Mouse (Mus musculus) embryonic facial prominence, embryonic 10.5 days (tissue): ENCODE measurements around the gene Cmtm2a. TPM values are rescaled to one million over a fixed set of nuclear protein-coding genes. Genes with fewer than 3 reads are reported as not detected.
"Not testable (repeated sequence)": the region's sequence is repeated elsewhere in the genome, so short reads cannot be mapped to it uniquely, and the experiment has no call there.

Experiments
- DNase-seq: peaks from one replicate; pipeline ENCODE4 v3.0.0-alpha.2; 2017; ENCODE audit warnings: low spot score
- H3K27ac ChIP-seq: fragments of 300-500 bp; sonication (generic); replicated peaks from 2 replicates; pipeline ENCODE4 v1.5.1; 2016; ENCODE audit warnings: mild to moderate bottlenecking
- H3K27me3 ChIP-seq: fragments of 300-500 bp; sonication (generic); replicated peaks from 2 replicates; pipeline ENCODE4 v1.6.1; 2016; ENCODE audit warnings: low read depth, mild to moderate bottlenecking; ENCODE audit not compliant: poor library complexity, severe bottlenecking
- H3K36me3 ChIP-seq: fragments of 300-500 bp; sonication (generic); replicated peaks from 2 replicates; pipeline ENCODE4 v1.6.1; 2016; ENCODE audit warnings: mild to moderate bottlenecking, moderate library complexity
- H3K4me1 ChIP-seq: fragments of 300-500 bp; sonication (generic); 2 replicates; pipeline ENCODE4 v1.6.1; 2016
- H3K4me3 ChIP-seq: fragments of 300-500 bp; sonication (generic); 2 replicates; pipeline ENCODE4 v1.5.1; 2016; ENCODE audit warnings: mild to moderate bottlenecking, moderate library complexity
- H3K9me3 ChIP-seq: fragments of 300-500 bp; sonication (generic); 2 replicates; pipeline ENCODE4 v1.6.1; 2016; ENCODE audit warnings: mild to moderate bottlenecking
- WGBS: fragments of 180-500 bp; shearing (Covaris S2); methylation state at CpG from one replicate; pipeline ENCODE4 v1.1.7; 2016; 5-methylcytosine and 5-hydroxymethylcytosine counted together
- polyA plus RNA-seq: library from polyadenylated mRNA; unstranded; fragments of >200 nt; fragmentation: Nextera tagmentation; extraction: Ambion mirVana; gene quantifications from 2 replicates; pipeline ENCODE4 v1.2.1, GENCODE M21; 2016

Cmtm2a gene
- polyA plus RNA-seq, 1 experiment from 2014 or later: not detected

DNA sequence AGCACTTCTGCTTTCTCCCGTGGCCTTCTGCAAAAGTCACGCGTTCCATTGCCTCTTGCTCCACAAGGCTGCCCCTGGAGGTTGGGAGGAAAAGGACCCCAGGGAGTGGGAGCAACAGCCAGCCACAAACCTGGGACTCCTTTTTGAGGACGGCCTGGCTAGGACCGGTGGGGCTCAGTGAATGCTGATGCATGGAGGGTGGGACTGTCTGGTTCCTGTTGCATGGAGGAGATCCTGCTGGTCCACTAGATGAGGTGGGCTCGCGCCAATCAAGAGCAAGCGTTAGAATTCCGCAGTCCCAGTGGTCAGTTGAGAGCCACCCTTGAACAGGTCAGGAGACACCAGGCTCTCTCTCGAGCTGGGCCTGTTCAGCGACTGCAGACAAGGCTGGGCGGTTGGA lies 28.9 kb upstream of the Cmtm2a start, which contains the start of gene Cmtm2b:
TSS of gene Cmtm2b (plus strand) at position 301 of the 400 bp plus-strand sequence.
- not testable (repeated sequence) for H3K4me3 ChIP-seq, H3K27me3 ChIP-seq, DNase-seq, H3K27ac ChIP-seq, H3K4me1 ChIP-seq, H3K36me3 ChIP-seq, H3K9me3 ChIP-seq
- 86% methylated on average over 12 of the region's 12 CpGs for WGBS

DNA sequence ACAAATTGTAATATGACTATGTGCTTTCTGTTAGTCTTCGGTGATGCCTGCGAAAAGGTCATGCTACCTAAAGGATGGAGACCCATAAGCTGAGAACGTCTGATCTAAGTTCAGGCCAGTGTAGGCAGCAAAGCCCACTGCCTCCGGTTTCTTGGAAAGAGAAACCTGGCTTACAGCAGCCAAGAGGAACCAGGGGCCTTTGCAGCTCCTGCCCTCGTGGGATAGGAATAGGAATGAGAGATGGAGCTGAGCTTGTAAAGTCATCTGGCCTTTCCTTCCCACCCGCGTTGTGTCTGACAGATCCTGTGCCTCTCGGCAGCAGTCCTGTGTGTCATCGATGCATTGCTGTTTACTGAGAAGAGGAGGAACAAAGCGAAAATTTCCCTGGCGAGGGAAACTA lies 28.3 kb upstream of the Cmtm2a start, which contains the start of gene Gm11020:
TSS of gene Gm11020 (plus strand) at position 301 of the 400 bp plus-strand sequence.
- not testable (repeated sequence) for H3K9me3 ChIP-seq, DNase-seq
- 82% methylated on average over 11 of the region's 11 CpGs for WGBS

DNA sequence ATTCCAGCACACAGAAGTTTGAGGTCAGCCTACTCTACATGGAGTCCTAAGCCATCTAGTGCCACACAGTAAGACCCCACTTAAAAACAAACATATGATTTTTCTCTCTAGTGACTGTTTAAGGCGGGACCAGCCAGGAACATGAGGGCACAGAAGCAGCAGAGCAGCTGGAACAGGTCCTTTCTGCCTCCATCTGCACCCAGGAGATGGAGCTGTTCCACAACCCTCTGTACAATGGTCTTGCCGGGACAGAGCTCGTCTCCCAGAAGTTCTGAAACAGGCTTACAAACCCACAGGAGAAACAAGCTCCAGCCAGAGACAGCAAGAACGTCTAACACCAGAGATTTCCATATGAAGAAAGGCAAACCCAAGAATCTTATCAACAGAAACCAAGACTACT lies 20.3 kb upstream of the Cmtm2a start:
- Histone ChIP-seq H3K36me3 (no peaks in the 10 kb centered on the region), H3K4me1 (no peaks in the 10 kb centered on the region), H3K9me3 (no peaks in the 10 kb centered on the region), H3K27ac (no peak overlapping the region), H3K27me3 (no peaks in the 10 kb centered on the region), H3K4me3 (no peak overlapping the region)
- DNase-seq: no peak
- WGBS: 79% methylated on average over 4 of the region's 4 CpGs

More for the DNA sequence above, 28.3 kb upstream of the Cmtm2a start, which contains the start of gene Gm11020:
- not testable (repeated sequence) for H3K4me1 ChIP-seq, H3K27me3 ChIP-seq, H3K27ac ChIP-seq, H3K4me3 ChIP-seq, H3K36me3 ChIP-seq

GRCm38 (mm10) chr8:104312023-104312422 lies 19.0 kb upstream of the Cmtm2a start:
- 90% methylated on average over 3 of the region's 3 CpGs for WGBS
- H3K4me3 ChIP-seq, DNase-seq, H3K4me1 ChIP-seq, H3K9me3 ChIP-seq, H3K36me3 ChIP-seq, H3K27ac ChIP-seq, H3K27me3 ChIP-seq: not testable (repeated sequence)

GRCm38 (mm10) chr8:104309441-104310155 lies 16.6 kb upstream of the Cmtm2a start, which contains the start of the genes Gm45711 and Cmtm1:
Gene Gm45711, minus strand, starts transcription at chr8:104310081.
Gene Cmtm1, minus strand, starts transcription at chr8:104310145.
- not testable (repeated sequence) for H3K27ac ChIP-seq, DNase-seq, H3K4me1 ChIP-seq, H3K27me3 ChIP-seq, H3K9me3 ChIP-seq, H3K36me3 ChIP-seq, H3K4me3 ChIP-seq
- WGBS: 90% methylated on average over 36 of the region's 36 CpGs

DNA sequence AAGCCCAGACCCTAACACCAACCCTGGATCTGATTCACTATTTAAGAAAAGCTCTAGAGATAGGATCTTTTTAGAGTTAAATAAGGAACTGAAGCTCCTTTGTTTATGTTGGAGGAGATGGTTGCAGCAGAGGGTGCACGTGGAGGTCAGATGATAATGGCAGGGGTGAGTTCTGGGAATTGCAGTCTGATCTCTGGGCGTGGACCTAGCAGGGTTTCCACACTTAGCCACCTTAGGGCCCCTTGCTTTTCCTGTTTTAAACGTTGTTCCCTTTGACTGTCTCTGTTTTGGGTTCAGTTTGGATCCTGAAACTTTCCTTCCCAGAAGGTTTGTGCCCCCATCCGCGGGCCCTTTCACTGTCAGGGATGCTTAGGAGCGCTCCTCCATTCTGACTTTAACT lies 15.4 kb upstream of the Cmtm2a start:
- not testable (repeated sequence) for H3K9me3 ChIP-seq, DNase-seq, H3K27me3 ChIP-seq, H3K4me3 ChIP-seq, H3K27ac ChIP-seq, H3K36me3 ChIP-seq, H3K4me1 ChIP-seq
- 56% methylated on average over 6 of the region's 6 CpGs for WGBS

DNA sequence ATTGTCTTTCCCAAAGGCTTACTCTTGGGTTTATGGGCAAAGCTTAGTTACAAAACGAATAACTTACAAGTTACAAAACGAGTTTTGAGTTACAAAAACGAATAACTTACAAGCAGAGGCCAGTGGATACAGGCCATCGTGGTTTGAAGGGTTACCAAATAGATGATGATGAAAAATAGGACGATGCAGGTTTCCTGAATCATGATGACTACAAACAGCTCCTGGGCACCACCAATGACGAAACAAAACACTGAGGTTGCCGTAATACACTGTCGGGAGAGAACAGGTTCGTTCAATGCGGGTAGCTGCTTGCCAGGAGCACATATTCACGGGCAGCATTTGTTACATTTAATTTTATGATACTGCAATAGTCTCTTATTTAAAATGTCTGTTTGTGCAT lies 12.0 kb upstream of the Cmtm2a start:
- no peak overlapping the region for H3K27ac ChIP-seq
- WGBS: 88% methylated on average over 11 of the region's 11 CpGs
- no peak overlapping the region for H3K4me3 ChIP-seq
- no peaks in the 10 kb centered on the region for H3K36me3 ChIP-seq
- H3K4me1 ChIP-seq: peaks cover 13% of the 10 kb centered on the region
- H3K9me3 ChIP-seq: no peaks in the 10 kb centered on the region
- DNase-seq: no peak
- H3K27me3 ChIP-seq: no peaks in the 10 kb centered on the region

- H3K36me3 ChIP-seq, H3K27me3 ChIP-seq, H3K9me3 ChIP-seq, H3K4me3 ChIP-seq, H3K27ac ChIP-seq, DNase-seq: not testable (repeated sequence)
- peaks cover 13% of the 10 kb centered on the region for H3K4me1 ChIP-seq
- WGBS: 87% methylated on average over 4 of the region's 4 CpGs
These were observed 9.6 kb upstream of the Cmtm2a start for GRCm38 (mm10) chr8:104302536-104302935.

DNA sequence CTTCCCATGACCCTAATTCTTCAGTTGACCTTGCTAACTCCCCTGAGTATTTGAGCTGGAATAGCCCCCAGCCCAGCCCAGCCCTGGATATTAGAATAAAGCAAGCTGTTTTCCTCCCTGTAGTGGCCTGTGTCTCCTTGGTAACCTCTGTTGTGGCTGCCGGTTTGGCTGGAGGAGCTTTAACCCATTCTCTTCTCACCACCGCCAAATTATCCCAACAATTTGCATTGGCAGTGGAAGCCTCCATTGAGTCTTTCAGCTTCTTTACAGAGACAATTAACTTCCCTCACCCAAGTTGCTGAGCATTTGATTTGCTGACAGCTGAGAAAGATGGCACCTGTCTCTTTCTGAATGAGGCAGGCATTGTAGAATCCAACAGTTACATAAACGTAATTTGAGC lies 8.6 kb upstream of the Cmtm2a start:
- not testable (repeated sequence) for H3K36me3 ChIP-seq, H3K27me3 ChIP-seq, H3K9me3 ChIP-seq, H3K4me3 ChIP-seq, H3K27ac ChIP-seq
- WGBS: 14% methylated on average over 3 of the region's 3 CpGs
- DNase-seq: peak; percentile 37
- H3K4me1 ChIP-seq: peaks cover 16% of the 10 kb centered on the region

- Histone ChIP-seq H3K4me1 (peaks cover 3% of the 10 kb centered on the region; the same call in 1 of the 2 replicates), H3K27me3 (no peaks in the 10 kb centered on the region), H3K27ac (no peak overlapping the region), H3K4me3 (no peak overlapping the region), H3K36me3 (no peaks in the 10 kb centered on the region), H3K9me3 (no peaks in the 10 kb centered on the region)
- WGBS: 90% methylated on average over 1 of the region's 1 CpGs
- DNase-seq: no peak
These were observed 1.4 kb upstream of the Cmtm2a start for GRCm38 (mm10) chr8:104294396-104294795.

GRCm38 (mm10) chr8:104268937-104269440 lies 24.0 kb downstream of the Cmtm2a start:
- Histone ChIP-seq H3K27ac (no peak overlapping the region), H3K9me3 (no peaks in the 10 kb centered on the region), H3K27me3 (no peaks in the 10 kb centered on the region), H3K36me3 (peaks cover 14% of the 10 kb centered on the region), H3K4me1 (no peaks in the 10 kb centered on the region), H3K4me3 (no peak overlapping the region)
- DNase-seq: no peak
- whole genome bisulfite sequencing: 88% methylated on average over 6 of the region's 6 CpGs

DNA sequence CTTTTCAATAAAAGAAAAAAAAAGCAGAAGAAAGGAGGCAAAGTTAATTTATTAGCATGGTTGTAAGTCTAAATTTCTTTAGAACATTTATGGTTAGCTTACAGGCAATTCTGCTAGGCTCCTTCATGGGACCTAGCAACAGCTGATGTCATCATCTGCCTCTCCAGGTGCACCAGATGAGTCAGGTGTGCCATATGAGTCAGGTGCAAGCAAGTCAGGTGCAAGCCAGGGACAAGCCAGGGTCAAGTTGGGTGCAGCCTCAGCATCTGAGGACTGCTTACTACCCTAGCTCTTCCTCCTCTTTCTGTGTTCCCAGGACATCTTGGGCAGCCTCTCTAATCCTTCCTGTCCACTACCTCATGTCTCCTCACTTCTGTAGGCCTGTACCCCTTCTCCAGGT lies 24.6 kb downstream of the Cmtm2a start:
- Histone ChIP-seq H3K27me3 (no peaks in the 10 kb centered on the region), H3K4me1 (no peaks in the 10 kb centered on the region), H3K27ac (no peak overlapping the region), H3K4me3 (no peak overlapping the region), H3K36me3 (peaks cover 20% of the 10 kb centered on the region), H3K9me3 (no peaks in the 10 kb centered on the region)
- DNase-seq: no peak

DNA sequence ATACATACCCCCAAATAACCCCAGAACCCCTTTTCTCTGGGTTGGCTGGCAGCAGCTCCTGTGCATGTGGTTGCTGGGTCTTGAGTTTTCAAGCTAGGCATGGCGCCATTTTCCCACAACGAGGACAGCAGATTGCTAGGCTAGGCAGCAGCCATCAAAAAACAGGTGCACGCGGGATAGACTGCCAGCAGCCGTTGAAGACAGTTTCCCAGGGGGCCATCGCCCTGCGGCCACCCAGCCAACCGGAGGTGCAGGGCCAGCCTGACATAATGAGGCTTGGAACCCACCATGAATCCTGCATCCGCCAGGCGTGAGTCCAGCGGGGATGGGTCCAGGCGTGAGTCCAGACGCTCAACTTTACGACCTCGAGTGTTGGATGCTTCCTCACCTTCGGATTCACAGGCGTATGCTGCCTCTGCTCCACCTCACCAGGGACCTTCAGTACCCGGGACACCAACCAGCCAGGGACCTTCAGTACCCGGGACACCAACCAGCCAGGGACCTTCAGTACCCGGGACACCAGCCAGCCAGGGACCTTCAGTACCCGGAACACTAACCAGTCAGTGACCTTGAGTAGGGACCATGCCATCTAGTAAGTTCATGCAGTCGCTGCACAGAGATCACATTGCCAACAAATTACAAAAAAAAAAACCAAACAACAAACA lies 28.6 kb downstream of the Cmtm2a start:
- H3K4me3 ChIP-seq, H3K4me1 ChIP-seq, H3K27ac ChIP-seq, H3K27me3 ChIP-seq, DNase-seq, H3K9me3 ChIP-seq: not testable (repeated sequence)
- 97% methylated on average over 22 of the region's 22 CpGs for WGBS
- H3K36me3 ChIP-seq: peaks cover 45% of the 10 kb centered on the region
